Mouse (Mus musculus): Measurements from ENCODE around the gene 2410131K14Rik. TPM values are rescaled to one million over a fixed set of nuclear protein-coding genes. Genes with fewer than 3 reads are reported as not detected.

The 2410131K14Rik gene
- polyA plus RNA-seq, 1 experiment: 7.4 TPM

- TF ChIP-seq POLR2A (IDR thresholded peaks at IDR 0.05; ENCODE audit: borderline replicate concordance, extremely low read depth, low read depth, low read length) (no peak), CTCF (IDR thresholded peaks at IDR 0.05; ENCODE audit: insufficient read depth, low read length) (no peak)
- no peak for DNase-seq
Observed at GRCm38 (mm10) chr5:118271449-118272110, 26.6 kb downstream of the 2410131K14Rik start.

GRCm38 (mm10) chr5:118273446-118273845 lies 28.4 kb downstream of the 2410131K14Rik start:
- H3K4me3 ChIP-seq (replicated peaks; ENCODE audit: extremely low read depth, low read depth, low read length): no peak overlapping the region
- DNase-seq: no peak
- 49% methylated on average over 7 of the region's 7 CpGs for WGBS
- 0 out of 2 replicates have a peak, but pooled peaks cover 2% of the 10 kb centered on the region for H3K4me1 ChIP-seq (ENCODE audit: control insufficient read depth, insufficient read depth, low read length)
- TF ChIP-seq CTCF (IDR thresholded peaks at IDR 0.05; ENCODE audit: insufficient read depth, low read length) (no peak), POLR2A (IDR thresholded peaks at IDR 0.05; ENCODE audit: borderline replicate concordance, extremely low read depth, low read depth, low read length) (0 out of 2 replicates have a peak, but pooled peaks have one; percentile 25)

More at GRCm38 (mm10) chr5:118271449-118272110, 26.6 kb downstream of the 2410131K14Rik start:
- WGBS: 68% methylated on average over 10 of the region's 10 CpGs
- no peak overlapping the region for H3K4me3 ChIP-seq (replicated peaks; ENCODE audit: extremely low read depth, low read depth, low read length)
- 0 out of 2 replicates have a peak, but pooled peaks cover 2% of the 10 kb centered on the region for H3K4me1 ChIP-seq (ENCODE audit: control insufficient read depth, insufficient read depth, low read length)

- no peak for DNase-seq
Observed at GRCm38 (mm10) chr5:118274546-118274945, 29.5 kb downstream of the 2410131K14Rik start.

GRCm38 (mm10) chr5:118276281-118276680 lies 31.3 kb downstream of the 2410131K14Rik start:
- TF ChIP-seq POLR2A (IDR thresholded peaks at IDR 0.05; ENCODE audit: borderline replicate concordance, extremely low read depth, low read depth, low read length) (no peak), CTCF (IDR thresholded peaks at IDR 0.05; ENCODE audit: insufficient read depth, low read length) (no peak)
- 0 out of 2 replicates have a peak, but pooled peaks cover 2% of the 10 kb centered on the region for H3K4me1 ChIP-seq (ENCODE audit: control insufficient read depth, insufficient read depth, low read length)
- DNase-seq: no peak
- no peak overlapping the region for H3K4me3 ChIP-seq (replicated peaks; ENCODE audit: extremely low read depth, low read depth, low read length)
- 59% methylated on average over 7 of the region's 7 CpGs for WGBS

More at GRCm38 (mm10) chr5:118274546-118274945, 29.5 kb downstream of the 2410131K14Rik start:
- Histone ChIP-seq H3K4me3 (replicated peaks; ENCODE audit: extremely low read depth, low read depth, low read length) (no peak overlapping the region), H3K4me1 (ENCODE audit: control insufficient read depth, insufficient read depth, low read length) (0 out of 2 replicates have a peak, but pooled peaks cover 2% of the 10 kb centered on the region)
- WGBS: 38% methylated on average over 9 of the region's 9 CpGs
- TF ChIP-seq POLR2A (IDR thresholded peaks at IDR 0.05; ENCODE audit: borderline replicate concordance, extremely low read depth, low read depth, low read length) (no peak), CTCF (IDR thresholded peaks at IDR 0.05; ENCODE audit: insufficient read depth, low read length) (no peak)

- DNase-seq: no peak
- TF ChIP-seq POLR2A (IDR thresholded peaks at IDR 0.05; ENCODE audit: borderline replicate concordance, extremely low read depth, low read depth, low read length) (no peak), CTCF (IDR thresholded peaks at IDR 0.05; ENCODE audit: insufficient read depth, low read length) (no peak)
- 52% methylated on average over 8 of the region's 8 CpGs for WGBS
- Histone ChIP-seq H3K4me3 (replicated peaks; ENCODE audit: extremely low read depth, low read depth, low read length) (no peak overlapping the region), H3K4me1 (ENCODE audit: control insufficient read depth, insufficient read depth, low read length) (0 out of 2 replicates have a peak, but pooled peaks cover 2% of the 10 kb centered on the region)
Observed at GRCm38 (mm10) chr5:118276711-118277110, 31.7 kb downstream of the 2410131K14Rik start.

GRCm38 (mm10) chr5:118277741-118278495 lies 32.9 kb downstream of the 2410131K14Rik start:
- Histone ChIP-seq H3K4me3 (replicated peaks; ENCODE audit: extremely low read depth, low read depth, low read length) (no peak overlapping the region), H3K4me1 (ENCODE audit: control insufficient read depth, insufficient read depth, low read length) (0 out of 2 replicates have a peak, but pooled peaks cover 2% of the 10 kb centered on the region)
- no peak for TF ChIP-seq POLR2A (IDR thresholded peaks at IDR 0.05; ENCODE audit: borderline replicate concordance, extremely low read depth, low read depth, low read length)
- TF ChIP-seq CTCF (IDR thresholded peaks at IDR 0.05; ENCODE audit: insufficient read depth, low read length): no peak
- WGBS: 80% methylated on average over 18 of the region's 18 CpGs
- DNase-seq: no peak

GRCm38 (mm10) chr5:118291453-118291852 lies 46.4 kb downstream of the 2410131K14Rik start:
- 90% methylated on average over 4 of the region's 4 CpGs for WGBS
- DNase-seq: no peak
- Histone ChIP-seq H3K4me1 (ENCODE audit: control insufficient read depth, insufficient read depth, low read length) (peaks cover 9% of the 10 kb centered on the region; the same call in 1 of the 2 replicates), H3K4me3 (replicated peaks; ENCODE audit: extremely low read depth, low read depth, low read length) (no peak overlapping the region)
- TF ChIP-seq POLR2A (IDR thresholded peaks at IDR 0.05; ENCODE audit: borderline replicate concordance, extremely low read depth, low read depth, low read length) (no peak), CTCF (IDR thresholded peaks at IDR 0.05; ENCODE audit: insufficient read depth, low read length) (no peak)

DNA sequence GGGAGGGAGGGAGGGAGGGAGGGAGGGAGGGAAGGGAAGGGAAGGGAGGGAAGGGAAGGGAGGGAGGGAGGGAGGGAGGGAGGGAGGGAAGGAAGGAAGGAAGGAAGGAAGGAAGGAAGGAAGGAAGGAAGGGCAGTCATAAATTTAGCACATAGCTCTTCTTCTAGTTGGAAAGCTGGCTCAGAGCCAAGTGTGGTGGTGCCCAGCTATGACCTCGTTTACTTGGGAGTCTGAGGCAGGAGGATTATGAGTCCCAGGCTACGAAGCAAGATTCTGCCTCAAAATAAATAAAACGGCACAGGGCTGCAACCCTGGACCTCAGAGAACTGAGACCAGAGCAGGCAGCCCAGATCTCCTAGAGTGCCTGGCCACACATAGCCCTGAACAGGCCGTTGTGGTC lies 47.4 kb downstream of the 2410131K14Rik start:
- no peak for DNase-seq
- Histone ChIP-seq H3K4me1 (ENCODE audit: control insufficient read depth, insufficient read depth, low read length) (peaks cover 9% of the 10 kb centered on the region; the same call in 1 of the 2 replicates), H3K4me3 (replicated peaks; ENCODE audit: extremely low read depth, low read depth, low read length) (no peak overlapping the region)
- TF ChIP-seq CTCF (IDR thresholded peaks at IDR 0.05; ENCODE audit: insufficient read depth, low read length) (no peak), POLR2A (IDR thresholded peaks at IDR 0.05; ENCODE audit: borderline replicate concordance, extremely low read depth, low read depth, low read length) (no peak)
- 59% methylated on average over 4 of the region's 4 CpGs for WGBS

DNA sequence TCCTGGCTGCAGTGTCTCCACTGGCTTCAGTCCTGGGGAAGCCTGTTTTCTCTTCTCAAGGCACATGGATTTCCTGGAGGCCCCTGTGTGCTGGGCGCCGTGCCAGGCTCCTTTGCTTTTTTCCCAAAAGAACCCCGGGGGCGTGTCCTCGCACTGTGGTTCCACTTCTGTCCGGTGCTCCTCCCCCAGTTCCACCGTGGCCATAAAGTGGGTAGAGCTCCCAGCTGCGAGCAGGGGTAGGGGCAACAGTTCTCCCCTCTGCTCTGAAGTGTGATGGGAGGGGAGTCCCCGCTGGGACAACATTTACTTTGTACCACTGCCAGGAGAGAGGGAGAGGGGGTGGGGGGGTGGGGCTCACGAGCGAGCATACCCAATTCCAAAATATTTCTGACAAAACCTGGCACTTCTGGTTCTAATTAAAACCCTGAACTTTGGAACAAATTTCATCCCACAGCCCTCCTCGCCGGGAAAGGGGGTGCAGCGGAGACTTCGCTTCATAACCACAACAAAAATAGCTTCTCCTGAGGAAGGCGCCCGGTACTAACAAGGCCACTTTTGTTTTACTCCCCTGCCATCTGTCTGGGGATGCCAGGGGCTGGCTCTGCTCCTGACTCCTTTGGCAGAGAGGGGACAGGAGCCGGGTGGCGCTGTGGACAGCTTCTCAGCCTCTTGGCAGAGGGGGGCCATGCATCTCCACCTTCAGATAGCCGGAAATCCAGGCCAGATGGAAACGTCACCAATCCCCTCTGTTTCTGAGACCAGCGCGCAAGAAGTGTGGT lies 49.2 kb downstream of the 2410131K14Rik start:
- 8% methylated on average over 23 of the region's 23 CpGs for WGBS
- peak; percentile 48; the same call in 1 of the 2 replicates for TF ChIP-seq POLR2A (IDR thresholded peaks at IDR 0.05; ENCODE audit: borderline replicate concordance, extremely low read depth, low read depth, low read length)
- TF ChIP-seq CTCF (IDR thresholded peaks at IDR 0.05; ENCODE audit: insufficient read depth, low read length): no peak
- peak; percentile 81 for DNase-seq
- H3K4me1 ChIP-seq (ENCODE audit: control insufficient read depth, insufficient read depth, low read length): peaks cover 9% of the 10 kb centered on the region; the same call in 1 of the 2 replicates
- H3K4me3 ChIP-seq (replicated peaks; ENCODE audit: extremely low read depth, low read depth, low read length): peak overlapping the region; percentile 40

Measured in lung, adult 2 months (tissue).